In genomic region chr6:91472319-91472718, GRCm38 (mm10) we compare ENCODE assay signal across 8 mouse cellular contexts. TPM values are rescaled to one million over a fixed set of nuclear protein-coding genes. Genes with fewer than 3 reads are reported as not detected.
DNase-seq lines count a peak whose midpoint lies in the region; ATAC-seq lines count a peak whose summit lies in the region.

No protein-coding gene starts in this region.

- H3K4me3 ChIP-seq in intestine, embryonic 16.5 days (ENCODE audit: low read length) = peak overlapping the region; percentile 77
- H3K4me3 ChIP-seq in midbrain, embryonic 16.5 days (ENCODE audit: low read depth, low read length) = peak overlapping the region; percentile 74

- H3K36me3 ChIP-seq in intestine, embryonic 16.5 days (ENCODE audit: control insufficient read depth, insufficient read depth, low read length) = 0 out of 2 replicates have a peak, but pooled peaks cover 3% of the 10 kb centered on the region
- peaks cover 5% of the 10 kb centered on the region for H3K36me3 ChIP-seq in midbrain, embryonic 16.5 days (ENCODE audit: control insufficient read depth, insufficient read depth, low read length)

- 22% methylated on average over 6 of the region's 6 CpGs for WGBS in intestine, embryonic 16.5 days
- 31% methylated on average over 6 of the region's 6 CpGs for WGBS in midbrain, embryonic 16.5 days

- peak overlapping the region; percentile 83 for H3K27ac ChIP-seq in intestine, embryonic 16.5 days (ENCODE audit: low read length)
- H3K27ac ChIP-seq in midbrain, embryonic 16.5 days (ENCODE audit: low read length) = peak overlapping the region; percentile 77; the same call in 1 of the 2 replicates

- peak overlapping the region; percentile 72 for H3K4me2 ChIP-seq in intestine, embryonic 16.5 days (ENCODE audit: low read depth, low read length)
- H3K4me2 ChIP-seq in midbrain, embryonic 16.5 days (ENCODE audit: low read length) = peak overlapping the region; percentile 83

- ATAC-seq in intestine, embryonic 16.5 days = no peak
- ATAC-seq in midbrain, embryonic 16.5 days = no peak

- peak overlapping the region; percentile 88 for H3K9ac ChIP-seq in intestine, embryonic 16.5 days (ENCODE audit: low read depth, low read length)
- H3K9ac ChIP-seq in midbrain, embryonic 16.5 days (ENCODE audit: low read depth, low read length) = peak overlapping the region; percentile 82

- H3K27me3 ChIP-seq in intestine, embryonic 16.5 days (replicated peaks; ENCODE audit: control insufficient read depth, insufficient read depth, low read length) = no peaks in the 10 kb centered on the region
- H3K27me3 ChIP-seq in midbrain, embryonic 16.5 days (ENCODE audit: control insufficient read depth, insufficient read depth, low read depth, low read length) = no peaks in the 10 kb centered on the region

- DNase-seq in cerebellum, adult 9-10 months = peak; percentile 55
- DNase-seq in cerebellum, adult 8-10 months = no peak
- DNase-seq in A20 (ENCODE audit: low read depth, low spot score) = peak; percentile 85
- DNase-seq in embryo, embryonic 10.5 days (ENCODE audit: low spot score) = peak; percentile 39
- no peak for DNase-seq in frontal cortex, postnatal 10 days (ENCODE audit: low spot score in 2 of 2)
- DNase-seq in gastrocnemius, postnatal 10 days = no peak

- H3K9me3 ChIP-seq in intestine, embryonic 16.5 days (ENCODE audit: control insufficient read depth, low read length) = no peaks in the 10 kb centered on the region
- no peaks in the 10 kb centered on the region for H3K9me3 ChIP-seq in midbrain, embryonic 16.5 days (replicated peaks; ENCODE audit: control insufficient read depth, low read length, poor library complexity, severe bottlenecking)

- H3K4me1 ChIP-seq in intestine, embryonic 16.5 days (ENCODE audit: control insufficient read depth, insufficient read depth, low read length) = peaks cover 19% of the 10 kb centered on the region
- H3K4me1 ChIP-seq in midbrain, embryonic 16.5 days (ENCODE audit: control insufficient read depth, insufficient read depth, low read length) = peaks cover 24% of the 10 kb centered on the region

RNA-seq across cellular contexts. Expression of gene Chchd4, which starts 1.0 kb away (rescaled TPM):
- 38.9 and 43.2 TPM in 2 replicates for polyA plus RNA-seq in intestine, embryonic 16.5 days (2015; fragmentation: Nextera tagmentation; extraction: Ambion mirVana)
- polyA plus RNA-seq in midbrain, embryonic 16.5 days (2015; fragmentation: Nextera tagmentation; extraction: Ambion mirVana) = 41.1 and 43.8 TPM in 2 replicates
- 10 to 100 TPM in 1 of 2 experiments, 1 to 10 TPM in 1; 9.9 to 10.0 TPM for total RNA-seq in gastrocnemius, postnatal 10 days (2021)

RNA-seq across cellular contexts. Expression of gene Tmem43, which starts 1.2 kb away (rescaled TPM):
- polyA plus RNA-seq in intestine, embryonic 16.5 days (2015; fragmentation: Nextera tagmentation; extraction: Ambion mirVana) = 35.5 and 35.7 TPM in 2 replicates
- polyA plus RNA-seq in midbrain, embryonic 16.5 days (2015; fragmentation: Nextera tagmentation; extraction: Ambion mirVana) = 57.0 and 61.7 TPM in 2 replicates
- total RNA-seq in gastrocnemius, postnatal 10 days (2021) = 10 to 100 TPM; 32.5 to 41.5 TPM

RNA-seq across cellular contexts. Expression of gene Xpc, which starts 43.4 kb away (rescaled TPM):
- 14.9 and 15.7 TPM in 2 replicates for polyA plus RNA-seq in intestine, embryonic 16.5 days (2015; fragmentation: Nextera tagmentation; extraction: Ambion mirVana)
- 18.6 and 20.4 TPM in 2 replicates for polyA plus RNA-seq in midbrain, embryonic 16.5 days (2015; fragmentation: Nextera tagmentation; extraction: Ambion mirVana)
- total RNA-seq in gastrocnemius, postnatal 10 days (2021) = 1 to 10 TPM; 5.9 to 8.4 TPM

RNA-seq across cellular contexts. Expression of gene Lsm3, which starts 43.4 kb away (rescaled TPM):
- polyA plus RNA-seq in intestine, embryonic 16.5 days (2015; fragmentation: Nextera tagmentation; extraction: Ambion mirVana) = 215 and 233 TPM in 2 replicates
- 129 and 135 TPM in 2 replicates for polyA plus RNA-seq in midbrain, embryonic 16.5 days (2015; fragmentation: Nextera tagmentation; extraction: Ambion mirVana)
- total RNA-seq in gastrocnemius, postnatal 10 days (2021) = 10 to 100 TPM; 55.2 to 57.3 TPM

Comparison
In these comparisons a context has a peak if more than half of its experiments do, and no peak if none do; other contexts are left out.
1. DNase-seq: peak in cerebellum, adult 9-10 months (single experiment), A20 (single experiment) and embryo, embryonic 10.5 days (single experiment); none in cerebellum, adult 8-10 months (single experiment), frontal cortex, postnatal 10 days (0 of 2) and gastrocnemius, postnatal 10 days (single experiment).